Mouse (Mus musculus) spleen, adult 2 months (tissue): ENCODE data around the gene Kif3c.

Experiments
- CTCF ChIP-seq: fragments of 200-500 bp; IDR thresholded peaks from 2 replicates; pipeline ENCODE4 v1.5.1; 2011; ENCODE audit warnings: mild to moderate bottlenecking, inconsistent platforms; ENCODE audit not compliant: insufficient read depth, insufficient read length, insufficient replicate concordance; ENCODE audit errors: extremely low read depth
- POLR2A ChIP-seq: fragments of 200-500 bp; IDR thresholded peaks from 2 replicates; pipeline ENCODE4 v1.6.1; 2011; ENCODE audit warnings: low read depth, low read length, inconsistent platforms

- TF ChIP-seq CTCF: no peak
- no peak for TF ChIP-seq POLR2A
Observed at GRCm38 (mm10) chr12:3440916-3441315, 76.0 kb downstream of the Kif3c start.
